Mouse (Mus musculus): ENCODE measurements around the gene Mog.
"Not testable (repeated sequence)": the region's sequence is repeated elsewhere in the genome, so short reads cannot be mapped to it uniquely, and the experiment has no call there.

Gene Mog

DNA sequence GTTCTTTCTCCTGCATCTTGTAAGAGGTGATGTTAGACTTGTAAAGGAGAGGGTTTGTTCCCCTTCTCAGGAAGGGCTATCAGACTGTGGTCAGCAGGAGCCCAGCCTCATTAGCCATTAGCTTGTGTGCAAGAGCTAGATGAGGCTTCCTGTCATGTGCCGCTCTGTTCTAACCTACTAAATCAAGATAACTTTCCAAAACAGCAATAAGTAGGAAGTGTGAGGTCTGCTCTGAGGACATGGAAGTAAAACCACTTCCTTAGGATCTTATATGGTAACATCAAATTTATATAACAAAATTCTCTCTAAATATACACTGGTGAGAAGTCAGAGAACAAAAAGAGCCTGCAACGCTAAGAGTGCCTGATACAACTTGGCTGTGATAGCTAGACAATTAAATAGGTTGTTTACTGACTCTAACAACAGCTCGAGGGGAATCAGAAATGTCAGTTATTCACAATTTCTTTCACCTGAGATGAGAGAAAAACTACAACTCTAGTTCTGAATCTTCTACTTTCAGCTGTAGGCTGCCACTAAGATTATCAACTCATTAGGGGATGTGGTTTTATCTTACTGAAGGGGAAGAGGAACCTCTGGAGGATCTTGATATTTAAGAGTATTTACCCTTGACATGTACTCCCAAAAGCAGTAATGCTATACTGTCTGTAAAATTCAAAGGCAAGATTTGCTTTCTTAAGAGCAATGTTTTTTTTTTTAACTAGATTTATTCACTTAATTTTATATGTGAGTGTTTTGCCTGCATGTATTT is 30.7 kb downstream of the Mog start:
- no peak for DNase-seq

- not testable (repeated sequence) for DNase-seq
Observed at GRCm38 (mm10) chr17:36990630-36991029, 32.6 kb downstream of the Mog start.

DNA sequence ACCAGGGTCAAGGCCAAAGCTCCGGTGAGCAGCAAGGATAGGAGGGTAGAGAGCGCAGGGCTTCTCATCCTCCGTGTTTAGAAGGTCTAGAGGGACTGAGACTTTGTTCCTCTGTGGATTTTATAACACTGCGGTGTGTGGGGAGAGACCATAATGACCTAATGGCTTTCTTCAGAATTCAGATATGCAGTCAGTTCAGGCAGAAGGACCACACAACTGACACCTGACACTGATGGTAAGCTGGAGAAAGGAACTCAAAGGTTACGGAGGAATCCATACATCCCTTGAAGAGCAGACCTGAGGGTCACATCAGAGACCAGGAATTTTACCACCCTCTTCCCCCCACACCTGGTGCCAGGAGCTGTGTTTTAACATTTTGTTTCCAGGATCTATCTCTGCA is 33.8 kb downstream of the Mog start, which contains the start of gene H2-M5:
Gene H2-M5, minus strand, starts transcription at position 101 of the 400 bp plus-strand sequence.
- no peak for DNase-seq

GRCm38 (mm10) chr17:36988475-36988874 is 34.7 kb downstream of the Mog start:
- DNase-seq: no peak

DNA sequence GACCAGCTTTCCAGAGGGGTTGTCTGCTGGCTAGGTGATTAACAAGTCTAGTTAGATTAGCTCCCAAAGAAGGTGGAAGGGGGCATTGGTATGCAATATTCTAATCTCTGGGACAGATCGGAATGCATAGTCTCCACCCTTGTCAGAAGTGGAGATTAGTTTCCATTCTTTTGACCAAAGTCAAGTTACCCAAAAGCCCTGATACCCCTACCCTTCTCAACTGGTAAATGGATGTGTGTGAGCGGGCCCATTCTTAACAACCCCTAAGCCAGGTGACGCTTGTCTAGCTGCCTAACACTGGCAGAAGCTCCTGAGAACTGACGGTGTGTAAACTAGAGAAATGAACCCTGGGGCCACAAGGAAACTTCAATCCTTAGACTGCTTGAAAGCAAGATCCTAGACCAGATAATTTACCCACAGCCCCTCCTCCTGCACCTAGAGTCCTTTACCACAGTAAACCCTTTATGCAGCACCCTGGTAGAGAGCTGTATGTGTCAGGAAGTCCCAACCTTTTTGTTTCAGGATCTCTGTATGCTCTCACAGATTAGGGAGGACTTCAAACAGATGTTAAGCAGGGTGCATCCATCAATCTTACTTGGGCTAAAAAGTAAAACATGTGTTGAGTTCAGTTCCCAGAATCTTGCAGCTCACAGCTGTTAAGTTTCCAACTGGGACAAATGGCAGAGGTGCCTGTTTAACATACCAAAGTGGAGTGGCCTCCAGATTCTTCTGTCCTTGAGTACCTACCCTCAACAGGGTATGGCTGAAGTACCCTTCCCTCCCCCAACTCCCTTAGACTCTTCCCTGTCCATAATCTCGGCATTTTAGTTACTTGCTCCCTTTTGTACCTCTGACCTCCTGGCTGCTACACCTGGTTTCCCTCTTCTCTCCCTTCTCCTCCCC is 40.7 kb downstream of the Mog start:
- no peak for DNase-seq

- DNase-seq: no peak
Observed at GRCm38 (mm10) chr17:36981845-36982244, 41.4 kb downstream of the Mog start.

DNA sequence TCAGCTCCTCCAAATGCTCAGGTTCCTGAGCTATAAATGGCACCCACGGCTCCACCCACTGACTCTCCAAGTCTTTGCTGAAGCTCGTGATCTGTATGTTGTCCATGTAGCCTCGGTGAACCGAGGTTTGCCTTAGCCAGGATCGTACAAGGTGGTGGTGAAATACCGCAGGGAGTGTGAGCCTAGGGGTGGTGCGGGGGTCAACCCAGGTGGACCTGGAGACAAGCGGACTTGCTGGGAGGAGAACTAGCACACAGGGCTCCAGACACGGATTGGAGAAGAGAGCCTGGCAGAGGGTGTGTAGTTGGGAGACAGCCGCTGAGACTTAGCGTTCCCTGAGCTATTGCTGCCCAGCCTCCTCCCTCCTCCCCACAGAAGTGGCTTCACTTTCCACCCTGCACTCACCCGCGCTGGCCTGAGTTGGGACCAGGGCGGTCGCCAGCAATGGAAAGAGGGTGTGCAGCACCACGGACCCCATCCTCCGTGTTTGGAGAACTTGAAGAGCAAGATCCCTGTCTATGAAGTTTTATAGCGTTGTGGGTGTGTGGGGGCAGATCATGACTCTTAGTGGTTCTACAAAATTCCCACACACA is 41.9 kb downstream of the Mog start, which contains the start of gene 2410137M14Rik:
Gene 2410137M14Rik, minus strand, starts transcription at position 17 of the 593 bp plus-strand sequence.
- no peak for DNase-seq

DNA sequence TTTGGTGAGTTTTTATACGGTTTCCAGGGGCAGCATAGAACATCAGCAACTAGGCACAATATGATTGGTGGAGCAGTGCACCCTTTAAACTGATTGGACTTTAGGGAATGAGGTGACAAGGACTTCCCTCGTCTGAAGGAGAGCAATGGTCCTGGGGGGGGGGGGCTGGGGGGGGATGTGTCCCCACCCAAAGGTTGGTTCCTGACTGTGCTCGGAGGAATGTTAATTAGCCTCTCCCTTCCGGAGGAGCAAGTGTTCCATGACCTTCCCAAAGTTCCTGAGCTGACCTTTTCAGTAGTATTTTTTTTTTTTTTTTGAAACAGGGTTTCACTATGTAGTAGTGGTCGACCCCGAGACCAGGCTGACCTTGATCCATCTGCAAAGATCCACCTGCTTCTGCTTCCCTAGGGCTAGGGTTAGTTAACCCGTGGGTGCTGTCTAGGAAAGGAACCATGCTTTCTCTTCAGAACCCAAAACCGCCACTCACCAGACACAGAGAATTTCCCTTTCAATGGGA is 49.9 kb downstream of the Mog start:
- DNase-seq: no peak

- DNase-seq: no peak
Observed at GRCm38 (mm10) chr17:36972791-36973190, 50.4 kb downstream of the Mog start.

- no peak for DNase-seq
Observed at GRCm38 (mm10) chr17:36971172-36971850, 51.9 kb downstream of the Mog start.

GRCm38 (mm10) chr17:36970316-36970890 is 52.8 kb downstream of the Mog start:
- DNase-seq: no peak

DNA sequence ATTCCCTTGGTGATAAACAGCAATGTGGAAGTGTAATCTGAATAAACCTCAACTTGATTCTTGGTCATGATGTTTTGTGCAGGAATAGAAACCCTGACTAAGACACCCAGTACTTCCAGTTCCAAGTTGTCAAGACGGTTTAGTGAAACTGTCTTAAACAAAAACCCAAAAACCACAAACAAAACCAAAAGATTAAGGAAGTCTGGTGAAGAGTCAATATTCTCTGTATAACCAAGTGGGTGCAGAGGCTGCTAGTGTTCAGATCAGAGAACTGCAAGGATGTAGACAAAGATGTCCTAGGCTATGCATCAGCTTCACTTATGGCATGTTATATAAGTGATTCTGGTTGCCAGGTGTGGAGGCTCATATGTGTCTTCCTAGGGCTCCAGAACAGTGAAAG is 56.3 kb downstream of the Mog start:
- DNase-seq: no peak

DNA sequence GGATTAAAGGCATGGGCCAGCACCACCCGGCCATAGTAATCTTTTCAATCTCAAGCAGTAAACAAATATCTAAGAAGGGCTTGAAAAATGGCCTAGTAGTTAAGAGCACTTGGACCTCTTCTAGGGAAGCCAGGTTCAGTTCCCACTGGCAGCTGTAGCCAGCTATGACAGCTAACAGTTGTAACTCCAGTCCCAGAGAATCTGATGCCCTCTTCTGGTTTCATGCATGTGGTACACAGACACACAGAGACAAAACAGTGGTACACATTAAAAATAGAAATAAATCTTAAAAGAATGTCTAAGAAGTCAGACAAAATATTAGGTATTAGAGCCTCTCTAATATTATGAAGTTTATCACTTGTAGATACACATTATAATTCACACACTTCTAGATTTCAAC is 62.1 kb downstream of the Mog start:
- DNase-seq: no peak
